Mouse (Mus musculus) cerebellum, adult 8-10 months (tissue): ENCODE data around the gene Tcf25.

ENCODE experiments used
- DNase-seq: peaks from one replicate; pipeline ENCODE4 v3.0.0; 2022

The Tcf25 gene

DNA sequence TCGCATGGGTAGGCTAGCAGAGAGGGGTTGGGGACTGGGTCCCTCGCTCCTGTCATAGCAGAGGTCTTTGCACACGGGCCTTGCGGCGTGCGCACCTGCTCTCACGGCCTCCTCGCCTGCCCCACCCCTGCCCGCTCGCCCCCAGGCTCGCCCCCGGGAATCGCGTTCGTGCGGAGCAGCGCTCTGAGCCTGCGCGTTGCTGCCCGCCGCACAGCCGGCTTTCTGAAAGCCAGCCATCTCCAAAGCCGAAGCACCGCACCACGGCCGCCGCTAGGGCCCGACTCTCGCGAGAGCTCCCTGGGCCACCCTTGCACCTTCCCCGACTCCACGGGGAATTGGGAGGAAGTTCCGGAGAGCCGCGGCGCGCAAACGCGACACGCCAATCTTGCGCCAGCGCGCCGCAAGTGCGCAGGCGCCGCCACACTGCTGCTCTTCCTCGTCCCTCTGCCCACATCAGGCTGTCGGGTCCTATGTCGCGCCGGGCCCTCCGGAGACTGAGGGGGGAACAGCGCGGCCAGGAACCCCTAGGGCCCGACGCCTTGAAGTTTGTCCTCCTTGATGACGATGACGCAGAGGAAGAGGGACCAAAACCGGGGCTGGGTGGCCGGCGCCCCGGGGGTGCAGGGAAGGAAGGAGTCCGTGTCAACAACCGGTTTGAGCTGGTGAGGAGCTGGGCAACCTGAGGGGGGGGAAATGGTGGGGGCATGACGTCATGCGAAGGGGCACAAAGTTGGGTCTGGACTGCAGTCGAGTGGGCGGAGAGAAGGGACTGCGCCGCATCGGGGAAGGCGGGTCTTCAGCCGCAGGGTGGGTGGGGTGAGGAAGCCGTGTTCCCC is at the start of gene Tcf25:
TSS of gene Tcf25 (plus strand) at position 351 of the 836 bp plus-strand sequence.
- peak; percentile 96 for DNase-seq

GRCm38 (mm10) chr8:123328552-123328951 is 45.0 kb upstream of the Tcf25 start:
- DNase-seq = no peak

DNA sequence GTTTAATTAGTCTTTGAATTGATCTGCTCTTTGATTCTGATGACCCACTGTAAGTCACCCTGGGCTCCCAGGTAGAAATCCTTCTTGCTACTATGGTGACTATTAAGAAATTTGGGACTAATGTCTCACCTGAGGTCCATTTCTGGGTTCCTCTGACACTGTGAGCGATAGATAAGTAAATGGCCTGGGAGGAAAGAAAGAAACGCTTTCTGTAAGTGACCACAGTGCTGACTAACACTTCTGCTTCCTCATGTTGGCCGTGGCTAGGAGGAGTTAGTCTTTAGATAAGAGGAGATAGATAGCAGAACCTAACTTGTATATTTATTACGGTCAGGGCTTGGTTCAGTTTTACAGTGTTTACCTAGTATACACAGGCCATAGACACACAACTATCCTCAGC is 44.2 kb upstream of the Tcf25 start:
- no peak for DNase-seq

DNA sequence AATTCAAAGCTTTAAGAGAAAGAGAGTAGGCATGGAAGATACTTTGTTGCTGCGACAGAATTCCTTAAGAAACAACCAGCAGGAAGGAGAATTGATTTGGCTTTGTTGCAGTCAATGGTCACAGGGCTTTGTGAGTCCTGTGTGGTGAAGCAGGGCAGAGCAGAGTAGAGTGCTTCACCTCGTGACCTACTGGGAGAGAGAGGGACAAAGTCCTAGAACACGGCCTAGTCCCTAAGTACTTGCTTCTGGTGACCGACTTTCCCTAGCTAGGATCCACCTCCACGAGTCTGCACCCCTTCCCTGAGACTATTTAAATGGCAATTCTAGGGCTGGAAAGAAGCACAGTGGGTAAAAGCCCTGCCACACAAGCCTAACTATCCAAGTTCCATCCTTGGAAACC is 43.6 kb upstream of the Tcf25 start:
- DNase-seq = no peak

- no peak for DNase-seq
Observed at GRCm38 (mm10) chr8:123330701-123331100, 42.9 kb upstream of the Tcf25 start.

DNA sequence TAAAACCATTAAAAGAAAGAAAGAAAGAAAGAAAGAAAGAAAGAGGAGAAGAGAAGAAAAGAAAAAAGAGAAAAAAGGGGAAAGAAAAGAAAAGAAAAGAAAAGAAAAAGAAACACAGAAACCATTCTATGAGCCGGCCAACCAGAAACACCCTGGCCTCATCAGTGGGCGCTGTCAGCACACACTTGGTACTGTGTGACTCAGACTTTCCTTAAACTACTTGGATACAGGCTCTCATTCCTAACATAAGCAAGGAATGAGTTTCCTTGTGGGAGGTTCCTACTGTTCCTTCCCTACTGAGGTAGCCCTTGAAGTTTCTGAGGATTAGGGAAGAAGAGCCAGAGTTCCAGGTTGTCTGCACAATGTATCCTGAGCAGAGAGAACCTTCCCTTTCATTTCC is 42.3 kb upstream of the Tcf25 start:
- no peak for DNase-seq

- no peak for DNase-seq
Observed at GRCm38 (mm10) chr8:123331810-123332209, 41.7 kb upstream of the Tcf25 start.

GRCm38 (mm10) chr8:123332262-123333090 is 41.1 kb upstream of the Tcf25 start, which contains the start of gene Spire2:
Spire2 (plus strand) TSS chr8:123332713.
- peak; percentile 70 for DNase-seq

- DNase-seq = peak; percentile 30
Observed at GRCm38 (mm10) chr8:123333091-123333587, 40.4 kb upstream of the Tcf25 start.

DNA sequence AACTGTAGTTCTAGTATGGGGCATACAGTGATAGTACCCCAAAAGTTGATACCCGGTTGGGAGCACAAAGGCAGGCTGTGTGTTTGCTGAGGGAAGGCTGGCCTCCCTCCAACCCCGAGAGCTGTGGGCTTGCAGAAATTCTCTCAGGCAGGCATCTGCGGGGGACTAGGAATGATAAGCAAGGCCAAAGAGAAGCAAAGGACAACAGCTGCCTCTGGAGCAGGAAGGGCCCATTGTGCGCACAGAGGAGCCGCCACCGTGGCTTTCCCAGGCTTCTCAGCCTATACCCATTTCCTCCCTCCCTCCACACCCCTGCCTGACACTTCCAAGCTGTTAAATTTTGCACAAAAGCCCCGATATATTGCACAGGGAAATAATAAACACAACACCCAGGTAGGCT is 39.7 kb upstream of the Tcf25 start:
- no peak for DNase-seq

DNA sequence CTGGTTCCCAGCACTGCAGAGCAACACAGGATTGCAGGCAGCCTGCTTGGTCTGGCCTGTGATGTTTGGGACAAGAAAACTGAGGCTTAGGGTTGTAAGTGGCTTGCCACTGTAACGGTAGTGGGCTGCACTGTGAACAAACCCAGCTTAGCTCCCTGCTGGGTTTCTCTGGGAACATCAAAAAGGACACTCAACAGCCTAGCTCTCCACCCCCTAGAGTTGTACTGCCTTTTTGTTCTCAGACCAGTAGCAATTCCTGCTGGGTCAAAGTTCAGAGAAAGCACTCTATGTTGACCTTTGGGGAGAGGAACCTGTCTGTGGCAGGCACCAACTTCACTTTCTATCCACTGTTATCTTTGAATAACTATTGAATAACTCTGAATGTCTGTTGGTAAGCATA is 39.1 kb upstream of the Tcf25 start:
- no peak for DNase-seq

DNA sequence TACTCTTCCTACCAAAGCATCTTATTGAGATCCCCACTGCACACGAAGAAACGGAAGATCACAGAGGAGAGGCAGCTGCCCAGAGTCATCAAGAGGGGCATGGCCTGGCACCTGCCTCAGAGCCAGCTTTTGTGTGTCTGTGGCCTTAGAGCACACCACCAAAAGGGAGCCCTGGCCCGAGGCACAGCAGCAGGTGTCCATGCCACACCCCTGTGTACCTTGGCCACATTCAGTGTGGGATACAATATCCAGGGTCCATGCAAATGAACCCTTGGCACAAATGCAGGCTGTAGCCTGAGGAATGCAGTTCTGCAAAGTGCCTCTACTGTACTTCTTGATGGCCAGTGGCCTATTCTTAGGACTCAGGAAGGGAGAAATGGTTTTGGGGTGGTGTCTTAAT is 36.1 kb upstream of the Tcf25 start:
- DNase-seq = no peak

DNA sequence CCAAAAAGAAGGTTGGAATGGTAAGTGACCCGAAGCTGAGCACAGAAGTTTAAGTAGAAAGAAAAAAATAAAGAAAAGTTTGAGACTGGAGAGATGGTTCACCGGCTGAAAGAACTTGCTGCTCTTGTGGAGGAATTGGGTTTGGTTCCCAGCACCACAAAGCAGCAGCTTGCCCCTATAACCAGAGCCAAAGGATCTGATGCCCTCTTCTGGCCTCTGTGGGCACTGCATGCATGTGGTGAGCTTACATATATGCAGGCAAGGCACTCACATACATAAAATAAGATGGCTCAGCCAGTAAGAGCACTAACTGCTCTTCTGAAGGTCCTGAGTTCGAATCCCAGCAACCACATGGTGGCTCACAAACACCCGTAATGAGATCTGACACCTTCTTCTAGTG is 33.5 kb upstream of the Tcf25 start:
- no peak for DNase-seq

DNA sequence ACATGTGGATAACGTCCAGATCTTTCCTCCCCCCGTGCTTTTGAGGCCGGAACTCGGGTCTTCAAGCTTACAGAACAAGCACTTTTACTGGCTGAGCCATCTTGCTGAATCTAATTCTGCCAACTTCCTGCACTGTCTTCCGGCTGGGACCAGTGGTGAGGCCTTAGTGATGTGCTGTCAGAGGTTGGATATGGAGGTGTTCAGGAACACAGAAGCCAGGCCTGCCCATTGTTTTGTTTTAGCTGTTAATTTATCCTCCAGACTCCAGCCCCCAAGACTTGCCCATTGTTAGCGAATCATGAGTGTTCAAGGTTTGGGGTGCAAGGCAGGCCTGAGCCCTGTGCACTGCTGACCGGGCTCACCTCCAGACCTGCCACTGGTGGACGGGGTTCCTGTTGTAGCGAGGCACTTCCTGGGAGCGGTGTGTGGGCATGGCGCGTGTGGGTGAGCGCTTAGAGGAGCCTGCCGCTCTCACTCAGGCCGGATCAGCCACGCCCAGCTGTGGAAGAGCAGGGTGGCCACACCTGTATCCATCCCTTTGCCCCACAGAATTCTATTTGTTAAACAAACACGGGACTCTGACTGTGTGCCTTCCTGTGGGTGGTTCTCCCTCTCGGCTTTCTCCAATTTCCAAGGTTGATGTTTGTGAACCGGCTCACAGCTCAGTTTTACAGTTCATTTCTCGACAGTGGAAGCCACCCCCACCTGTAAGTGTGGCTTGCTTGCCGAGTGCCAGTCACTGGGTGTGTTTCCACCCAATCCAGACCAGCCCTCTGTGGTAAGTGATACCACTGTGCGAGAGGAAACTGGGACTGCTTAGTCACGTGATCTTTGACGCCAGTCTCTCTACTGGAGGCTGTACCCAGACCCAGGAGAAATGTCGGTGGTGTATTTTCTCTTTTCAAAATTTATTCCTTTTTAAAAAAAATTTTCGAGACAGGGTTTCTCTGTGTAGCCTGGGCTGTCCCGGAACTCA is 32.2 kb upstream of the Tcf25 start:
- DNase-seq = no peak

DNA sequence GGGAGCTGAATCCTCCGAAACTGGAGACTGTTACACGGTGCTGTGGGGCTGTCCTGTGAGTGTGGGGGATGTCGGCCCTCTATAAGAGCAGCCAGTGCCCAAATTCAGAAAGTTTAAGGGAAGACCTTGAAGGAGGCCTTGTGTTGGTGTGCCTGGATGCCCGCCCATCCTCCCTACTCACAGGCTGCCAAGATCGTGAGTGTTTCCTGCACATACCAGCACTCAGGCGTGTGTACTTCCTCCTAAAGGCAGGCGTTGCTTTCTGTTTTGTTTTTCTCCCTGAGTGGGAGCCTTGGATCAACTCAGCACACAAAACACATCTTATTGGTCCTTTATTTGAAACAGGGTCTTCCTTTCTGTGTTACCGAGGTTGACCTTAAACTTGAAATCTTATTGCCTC is 31.3 kb upstream of the Tcf25 start:
- no peak for DNase-seq

DNA sequence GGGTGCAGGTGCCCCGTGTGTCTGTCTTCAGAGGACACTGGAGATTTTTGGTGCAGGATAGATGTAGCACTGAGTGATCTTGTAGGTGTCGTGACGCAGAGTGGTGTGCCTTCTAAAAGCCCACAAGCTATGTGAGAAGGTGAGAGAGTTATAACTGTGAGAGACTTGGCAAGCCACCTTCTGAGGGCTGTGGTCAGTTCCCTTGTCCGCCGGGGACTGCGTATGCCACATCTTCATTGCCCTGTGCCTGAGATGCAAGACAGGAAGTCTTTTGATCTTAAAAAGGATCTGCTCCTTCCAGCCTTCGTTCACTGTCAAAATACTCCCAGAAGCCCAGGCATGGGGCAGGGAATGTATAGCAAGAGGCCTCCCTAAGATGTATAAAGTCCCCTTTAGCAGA is 30.6 kb upstream of the Tcf25 start:
- no peak for DNase-seq

GRCm38 (mm10) chr8:123343422-123343821 is 30.1 kb upstream of the Tcf25 start:
- no peak for DNase-seq

- no peak for DNase-seq
Observed at GRCm38 (mm10) chr8:123345135-123345534, 28.4 kb upstream of the Tcf25 start.

DNA sequence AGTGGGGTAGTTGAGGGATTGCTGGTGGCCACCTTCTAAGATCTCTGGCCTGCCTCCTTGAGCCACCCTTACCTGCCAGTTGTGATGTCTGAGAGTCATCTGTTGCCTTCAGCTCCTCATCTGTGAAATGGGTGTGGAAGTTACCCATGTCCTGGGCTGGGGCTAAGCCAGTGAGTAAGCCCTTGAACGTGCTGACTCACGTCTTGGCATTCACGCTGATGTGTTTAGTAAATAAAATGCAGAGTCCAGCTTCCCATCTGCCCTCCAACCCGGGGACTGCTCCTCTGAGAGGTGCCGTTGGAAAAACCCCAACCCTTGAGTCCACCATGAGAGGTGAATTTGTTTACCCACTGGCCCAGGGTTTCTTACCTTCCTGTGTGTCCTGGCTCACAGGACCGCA is 27.7 kb upstream of the Tcf25 start:
- DNase-seq = no peak

DNA sequence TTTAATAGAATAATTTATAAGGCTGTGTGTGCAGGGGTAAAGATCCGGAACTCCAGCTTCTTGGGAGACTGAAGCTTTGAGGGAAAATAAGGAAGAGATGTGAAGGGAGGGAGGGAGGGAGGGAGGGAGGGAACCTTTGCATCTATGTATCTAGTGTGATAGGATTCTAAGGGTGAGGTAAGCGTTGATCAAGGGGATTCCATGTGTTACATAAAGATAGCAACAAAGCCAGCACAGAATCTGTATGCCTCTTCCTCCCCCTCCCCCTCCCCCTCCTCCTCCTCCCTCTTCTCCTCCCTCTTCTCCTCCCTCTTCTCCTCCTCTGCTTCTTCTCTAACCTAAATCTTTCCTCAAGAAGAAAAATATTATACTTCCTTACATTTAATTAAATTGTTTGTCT is 26.3 kb upstream of the Tcf25 start:
- DNase-seq = no peak

DNA sequence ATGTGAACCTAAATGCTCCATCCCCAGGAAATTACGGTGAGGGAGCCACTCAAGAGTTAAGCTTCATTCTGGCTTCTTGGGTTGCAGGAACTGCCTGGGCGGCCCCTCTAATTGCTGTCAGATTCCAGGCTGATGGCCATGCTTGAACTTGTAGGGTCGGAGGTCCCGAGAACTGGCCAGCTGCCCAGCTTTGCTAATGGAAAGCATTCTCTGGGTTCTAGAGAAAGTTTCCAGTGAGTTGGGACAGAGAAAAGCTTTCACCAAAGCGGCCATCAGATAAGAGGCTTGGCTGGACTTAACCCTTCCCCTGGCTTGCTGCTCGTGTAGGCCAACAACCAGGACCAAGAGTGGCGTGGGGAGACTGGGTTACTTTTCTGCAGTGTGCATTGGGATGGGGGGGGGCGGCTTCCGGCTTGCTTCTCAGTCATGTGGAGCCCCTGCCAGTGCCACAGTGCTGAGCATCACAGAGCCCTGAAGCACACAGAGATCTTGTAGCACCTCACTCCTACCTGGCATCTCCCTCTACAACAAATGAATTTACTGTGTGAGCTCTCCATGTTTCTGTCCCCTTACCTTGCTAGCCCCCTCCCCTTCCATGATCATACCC is 25.2 kb upstream of the Tcf25 start:
- DNase-seq = no peak

DNA sequence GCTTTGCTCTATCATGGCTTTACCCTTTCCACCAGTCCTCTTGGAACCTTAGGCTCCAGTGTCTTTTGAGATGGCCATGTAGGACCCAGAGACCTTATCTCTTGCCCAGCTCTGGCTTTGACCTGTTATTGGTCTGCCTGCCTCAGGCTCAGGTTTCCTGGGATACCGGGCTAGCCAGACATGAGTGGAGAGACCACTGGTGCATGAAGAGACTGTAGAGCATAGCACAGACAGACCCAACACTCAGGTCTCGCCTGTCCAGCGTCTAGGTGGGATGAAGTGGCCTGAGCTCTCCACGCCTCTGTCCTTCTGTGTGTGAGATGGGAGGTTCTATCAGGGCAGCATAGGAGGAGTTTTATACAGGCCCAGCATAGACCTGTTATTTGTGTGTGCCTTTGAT is 24.5 kb upstream of the Tcf25 start:
- no peak for DNase-seq
